Mouse (Mus musculus): ENCODE results near the gene Six5. TPM values are rescaled to one million over a fixed set of nuclear protein-coding genes. Genes with fewer than 3 reads are reported as not detected.
A peak's percentile ranks its signal among the peaks of the same experiment; 100 is the strongest.

The Six5 gene
- total and polyA plus RNA-seq, 3 experiments: 3.0 to 7.7 TPM; not detected in 1

DNA sequence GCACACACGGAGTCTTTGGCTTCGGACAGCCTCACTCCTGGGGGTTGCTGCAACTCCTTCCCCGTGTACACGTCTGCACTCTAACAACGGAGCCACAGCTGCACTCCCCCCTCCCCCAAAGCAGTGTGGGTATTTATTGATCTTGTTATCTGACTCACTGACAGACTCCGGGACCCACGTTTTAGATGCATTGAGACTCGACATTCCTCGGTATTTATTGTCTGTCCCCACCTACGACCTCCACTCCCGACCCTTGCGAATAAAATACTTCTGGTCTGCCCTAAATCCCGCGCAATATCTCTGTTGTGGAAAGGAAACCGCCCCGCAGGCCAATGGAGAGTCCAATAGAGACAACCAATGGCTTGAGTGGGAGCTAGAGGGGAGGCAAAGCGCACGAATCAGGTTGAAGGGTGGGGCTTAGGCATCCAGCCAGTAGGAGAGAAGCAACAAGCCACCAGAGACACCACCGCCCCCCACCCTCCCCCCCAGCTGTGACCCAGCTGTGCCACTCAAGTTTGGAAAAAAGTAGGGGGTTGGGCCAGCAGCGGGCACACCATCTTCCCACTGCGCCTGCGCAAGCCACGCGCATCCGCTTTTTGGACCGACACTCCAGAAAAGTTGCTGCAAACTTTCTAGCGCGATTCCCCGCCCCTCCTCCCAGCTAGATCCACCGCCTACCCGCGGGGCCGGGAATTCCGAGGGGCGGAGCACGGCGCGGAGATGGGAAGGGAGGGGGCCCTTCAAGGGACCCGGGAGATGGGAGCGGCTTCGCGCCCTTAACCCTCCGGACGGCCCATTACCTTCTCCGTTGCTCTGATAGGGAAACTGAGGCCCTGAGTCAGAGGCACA, 633 bp upstream of the Six5 start (continued):
- TF ChIP-seq E2F4 (IDR thresholded peaks at IDR 0.05; ENCODE audit: borderline replicate concordance, low read depth, low read length) (no peak), CHD1 (IDR thresholded peaks at IDR 0.05; ENCODE audit: low read depth, low read length) (no peak)

DNA sequence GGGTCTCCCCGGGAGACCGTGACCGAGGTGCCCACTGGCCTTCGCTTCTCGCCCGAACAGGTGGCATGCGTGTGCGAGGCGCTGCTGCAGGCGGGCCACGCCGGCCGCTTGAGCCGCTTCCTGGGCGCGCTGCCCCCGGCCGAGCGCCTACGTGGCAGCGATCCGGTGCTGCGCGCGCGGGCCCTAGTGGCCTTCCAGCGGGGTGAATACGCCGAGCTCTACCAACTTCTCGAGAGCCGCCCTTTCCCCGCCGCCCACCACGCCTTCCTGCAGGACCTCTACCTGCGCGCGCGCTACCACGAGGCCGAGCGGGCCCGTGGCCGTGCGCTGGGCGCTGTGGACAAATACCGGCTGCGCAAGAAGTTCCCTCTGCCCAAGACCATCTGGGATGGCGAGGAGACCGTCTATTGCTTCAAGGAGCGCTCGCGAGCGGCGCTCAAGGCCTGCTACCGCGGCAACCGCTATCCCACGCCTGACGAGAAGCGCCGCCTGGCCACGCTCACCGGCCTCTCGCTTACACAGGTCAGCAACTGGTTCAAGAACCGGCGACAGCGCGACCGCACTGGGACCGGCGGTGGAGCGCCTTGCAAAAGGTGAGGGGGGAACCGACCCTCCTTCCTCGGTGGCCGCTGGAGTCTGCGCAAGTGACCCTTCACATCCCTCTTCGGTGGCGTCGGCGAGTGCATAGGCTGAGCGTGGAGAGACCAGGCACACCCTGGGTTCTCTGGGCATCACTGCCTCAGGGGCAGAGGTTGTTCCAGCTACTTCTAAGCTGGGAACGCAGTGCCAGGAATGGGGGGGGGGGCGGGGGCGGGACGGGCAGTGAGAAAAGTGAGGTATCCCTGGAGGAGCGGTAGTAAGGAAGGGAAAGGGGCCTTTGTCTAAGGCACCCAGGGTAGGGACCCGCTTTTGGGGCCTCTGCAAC, 694 bp downstream of the Six5 start:
- Histone ChIP-seq H3K27me3 (ENCODE audit: control insufficient read depth in 1 of 2, insufficient read depth in 2 of 2, low read length in 2 of 2) (no peaks in the 10 kb centered on the region), H3K9ac (ENCODE audit: control insufficient read depth, low read depth, low read length, poor library complexity, severe bottlenecking) (peak overlapping the region; percentile 94), H3K9me3 (replicated peaks; ENCODE audit: insufficient read depth, low read length) (no peaks in the 10 kb centered on the region), H3K4me1 (ENCODE audit: control insufficient read depth in 1 of 2, insufficient read depth in 2 of 2, low read length in 2 of 2) (peaks cover 0 to 9% of the 10 kb centered on the region in 2 experiments; a peak in 3 of 4 replicates), H3K36me3 (ENCODE audit: control insufficient read depth in 1 of 2, insufficient read depth in 2 of 2, low read length in 2 of 2) (no peaks in the 10 kb centered on the region), H3K79me2 (ENCODE audit: control insufficient read depth, insufficient read depth, low read length, poor library complexity) (peaks cover 8% of the 10 kb centered on the region; the same call in 1 of the 2 replicates), H3K27ac (ENCODE audit: control insufficient read depth, low read depth, low read length) (peak overlapping the region; percentile 57), H3K4me3 (ENCODE audit: control insufficient read depth in 1 of 2, insufficient read depth in 1 of 2, low read depth in 2 of 2, low read length in 2 of 2) (peak overlapping the region; percentile 56 to 72)
- peak; percentile 69 for DNase-seq (ENCODE audit: low read depth, low spot score)
- TF ChIP-seq TCF12 (IDR thresholded peaks at IDR 0.05; ENCODE audit: low read depth, low read length): 0 out of 2 replicates have a peak, but pooled peaks have one; percentile 2
- TF ChIP-seq NRF1 (IDR thresholded peaks at IDR 0.05; ENCODE audit: insufficient read depth, low read depth, low read length, poor library complexity, severe bottlenecking): peak; percentile 59; the same call in 1 of the 2 replicates
- no peak for TF ChIP-seq SMC3 (IDR thresholded peaks at IDR 0.05; ENCODE audit: low read depth, low read length)
- TF ChIP-seq MAFK (IDR thresholded peaks at IDR 0.05; ENCODE audit: borderline replicate concordance, low read depth, low read length): no peak
- peak; percentile 47 for TF ChIP-seq MXI1 (IDR thresholded peaks at IDR 0.05; ENCODE audit: low read depth, low read length)
- TF ChIP-seq TAL1 (IDR thresholded peaks at IDR 0.05; ENCODE audit: low read length): no peak
- TF ChIP-seq EP300 (IDR thresholded peaks at IDR 0.05; ENCODE audit: low read depth in 1 of 2, low read length in 2 of 2): no peak
- TF ChIP-seq POLR2A (IDR thresholded peaks at IDR 0.05; ENCODE audit: control insufficient read depth in 1 of 2, insufficient read depth in 1 of 2, low read depth in 1 of 2, low read length in 2 of 2, poor library complexity in 1 of 2): peak in 1 of 2 experiments; percentile 51; a peak in 1 of 4 replicates
- TF ChIP-seq ZMIZ1 (IDR thresholded peaks at IDR 0.05; ENCODE audit: low read depth, low read length): no peak
- no peak for TF ChIP-seq GATA1 (IDR thresholded peaks at IDR 0.05; ENCODE audit: low read depth, low read length)
- TF ChIP-seq USF2 (IDR thresholded peaks at IDR 0.05; ENCODE audit: borderline replicate concordance in 1 of 2, insufficient read depth in 1 of 2, low read depth in 1 of 2, low read length in 2 of 2): no peak
- no peak for TF ChIP-seq MAZ (IDR thresholded peaks at IDR 0.05; ENCODE audit: low read depth, low read length)
- TF ChIP-seq SIN3A (IDR thresholded peaks at IDR 0.05; ENCODE audit: low read length): no peak
- TF ChIP-seq NELFE (IDR thresholded peaks at IDR 0.05; ENCODE audit: low read depth, low read length): peak; percentile 40; the same call in 1 of the 2 replicates
